Mouse (Mus musculus) ES-Bruce4 (cell line): ENCODE data around the gene Sox30. TPM values are rescaled to one million over a fixed set of nuclear protein-coding genes. Genes with fewer than 3 reads are reported as not detected.
A peak's percentile ranks its signal among the peaks of the same experiment; 100 is the strongest.
"Not testable (repeated sequence)": the region's sequence is repeated elsewhere in the genome, so short reads cannot be mapped to it uniquely, and the experiment has no call there.

Source experiments
- H3K27ac ChIP-seq: 2 replicates; pipeline ENCODE4 v1.5.1; 2012; ENCODE audit warnings: low read length, inconsistent platforms; ENCODE audit not compliant: insufficient read depth
- H3K27me3 ChIP-seq: 2 replicates; pipeline ENCODE4 v1.6.1; 2012; ENCODE audit warnings: mild to moderate bottlenecking, low read length, inconsistent platforms; ENCODE audit not compliant: control insufficient read depth, poor library complexity, insufficient read depth, severe bottlenecking
- H3K36me3 ChIP-seq: 2 replicates; pipeline ENCODE4 v1.6.1; 2012; ENCODE audit warnings: inconsistent platforms, mild to moderate bottlenecking, low read length, moderate library complexity; ENCODE audit not compliant: control insufficient read depth, poor library complexity, insufficient read depth, severe bottlenecking
- H3K4me1 ChIP-seq: one replicate; pipeline ENCODE4 v1.8.1; 2011; ENCODE audit warnings: low read length; ENCODE audit not compliant: control insufficient read depth, insufficient read depth
- H3K4me3 ChIP-seq: 2 replicates; pipeline ENCODE4 v1.5.1; 2011; ENCODE audit warnings: low read depth, mild to moderate bottlenecking, low read length
- H3K9ac ChIP-seq: 2 replicates; pipeline ENCODE4 v1.6.1; 2012; ENCODE audit warnings: low read depth, mild to moderate bottlenecking, inconsistent platforms; ENCODE audit not compliant: poor library complexity, severe bottlenecking
- H3K9me3 ChIP-seq: replicated peaks from 2 replicates; pipeline ENCODE4 v1.6.1; 2012; ENCODE audit warnings: mild to moderate bottlenecking, low read length, inconsistent platforms; ENCODE audit not compliant: control insufficient read depth, poor library complexity, insufficient read depth, severe bottlenecking
- CTCF ChIP-seq: IDR thresholded peaks from one replicate; pipeline ENCODE4 v1.8.1; 2011; ENCODE audit warnings: low read depth, low read length
- EP300 ChIP-seq: IDR thresholded peaks from 2 replicates; pipeline ENCODE4 v1.6.1; 2011; ENCODE audit warnings: low read depth, low read length; ENCODE audit not compliant: insufficient read depth
- POLR2A ChIP-seq: IDR thresholded peaks from one replicate; pipeline ENCODE4 v1.8.1; 2011; ENCODE audit warnings: low read length; ENCODE audit not compliant: insufficient read depth
- polyA plus RNA-seq: library from polyadenylated mRNA; stranded (reverse); fragments of >200 nt; gene quantifications from 2 replicates; pipeline ENCODE4 v1.2.4, GENCODE M21; 2011; ENCODE audit warnings: low read depth; ENCODE audit not compliant: missing spikeins, insufficient read depth, insufficient read length

Sox30 gene
- polyA plus RNA-seq, 1 experiment, result 0.87 TPM

- H3K27me3 ChIP-seq, result no peaks in the 10 kb centered on the region
- no peak overlapping the region for H3K4me3 ChIP-seq
- H3K9ac ChIP-seq, result no peak overlapping the region
- TF ChIP-seq EP300, result no peak
- no peak for TF ChIP-seq POLR2A
- TF ChIP-seq CTCF, result no peak
- H3K4me1 ChIP-seq, result peaks cover 6% of the 10 kb centered on the region
- H3K27ac ChIP-seq, result no peak overlapping the region
- no peaks in the 10 kb centered on the region for H3K36me3 ChIP-seq
- no peaks in the 10 kb centered on the region for H3K9me3 ChIP-seq
Measured at GRCm38 (mm10) chr11:46044781-46045180, 64.7 kb downstream of the Sox30 start.

GRCm38 (mm10) chr11:46047264-46047663, 67.2 kb downstream of the Sox30 start:
- no peak overlapping the region for H3K4me3 ChIP-seq
- TF ChIP-seq CTCF (no peak), POLR2A (no peak), EP300 (no peak)

GRCm38 (mm10) chr11:46052105-46052659, 72.1 kb downstream of the Sox30 start, which contains the start of gene Gm12166:
TSS of gene Gm12166 (minus strand) at chr11:46052321.
- H3K27ac ChIP-seq, H3K9me3 ChIP-seq, H3K9ac ChIP-seq, H3K4me3 ChIP-seq, H3K4me1 ChIP-seq, H3K36me3 ChIP-seq, H3K27me3 ChIP-seq: not testable (repeated sequence)
- TF ChIP-seq CTCF (peak; percentile 86), EP300 (0 out of 2 replicates have a peak, but pooled peaks have one; percentile 15)

More at GRCm38 (mm10) chr11:46047264-46047663, 67.2 kb downstream of the Sox30 start:
- Histone ChIP-seq H3K4me1 (no peaks in the 10 kb centered on the region), H3K36me3 (no peaks in the 10 kb centered on the region), H3K27me3 (no peaks in the 10 kb centered on the region), H3K9me3 (no peaks in the 10 kb centered on the region), H3K9ac (no peak overlapping the region), H3K27ac (no peak overlapping the region)

GRCm38 (mm10) chr11:46053457-46053856, 73.3 kb downstream of the Sox30 start:
- H3K4me3 ChIP-seq, H3K27me3 ChIP-seq, H3K36me3 ChIP-seq, H3K27ac ChIP-seq, H3K9me3 ChIP-seq, H3K9ac ChIP-seq, H3K4me1 ChIP-seq: not testable (repeated sequence)

- Histone ChIP-seq H3K4me1 (peaks cover 4% of the 10 kb centered on the region), H3K9ac (no peak overlapping the region), H3K27me3 (no peaks in the 10 kb centered on the region), H3K36me3 (no peaks in the 10 kb centered on the region), H3K9me3 (no peaks in the 10 kb centered on the region), H3K27ac (no peak overlapping the region), H3K4me3 (no peak overlapping the region)
- TF ChIP-seq POLR2A (no peak), EP300 (no peak), CTCF (no peak)
Measured at GRCm38 (mm10) chr11:46054311-46054710, 74.2 kb downstream of the Sox30 start.

GRCm38 (mm10) chr11:46054911-46055895, 75.1 kb downstream of the Sox30 start:
- Histone ChIP-seq H3K4me1 (peaks cover 7% of the 10 kb centered on the region), H3K27ac (peak overlapping the region; percentile 62; the same call in 1 of the 2 replicates), H3K36me3 (no peaks in the 10 kb centered on the region), H3K4me3 (no peak overlapping the region), H3K9ac (no peak overlapping the region), H3K9me3 (no peaks in the 10 kb centered on the region), H3K27me3 (no peaks in the 10 kb centered on the region)
- TF ChIP-seq POLR2A, result no peak
- TF ChIP-seq EP300, result no peak
- no peak for TF ChIP-seq CTCF
